Mouse (Mus musculus) liver, embryonic 18 days (tissue): ENCODE measurements around the gene Klhl6. TPM values are rescaled to one million over a fixed set of nuclear protein-coding genes. Genes with fewer than 3 reads are reported as not detected.

Experiments used
- polyA plus RNA-seq: library from polyadenylated mRNA; depleted of rRNA; stranded (reverse); fragments of >200 nt; gene quantifications from 2 replicates; pipeline ENCODE4 v1.2.3, GENCODE M21; 2012; rRNA removed

The Klhl6 gene
- polyA plus RNA-seq = 10.0 and 10.8 TPM in 2 replicates

DNA sequence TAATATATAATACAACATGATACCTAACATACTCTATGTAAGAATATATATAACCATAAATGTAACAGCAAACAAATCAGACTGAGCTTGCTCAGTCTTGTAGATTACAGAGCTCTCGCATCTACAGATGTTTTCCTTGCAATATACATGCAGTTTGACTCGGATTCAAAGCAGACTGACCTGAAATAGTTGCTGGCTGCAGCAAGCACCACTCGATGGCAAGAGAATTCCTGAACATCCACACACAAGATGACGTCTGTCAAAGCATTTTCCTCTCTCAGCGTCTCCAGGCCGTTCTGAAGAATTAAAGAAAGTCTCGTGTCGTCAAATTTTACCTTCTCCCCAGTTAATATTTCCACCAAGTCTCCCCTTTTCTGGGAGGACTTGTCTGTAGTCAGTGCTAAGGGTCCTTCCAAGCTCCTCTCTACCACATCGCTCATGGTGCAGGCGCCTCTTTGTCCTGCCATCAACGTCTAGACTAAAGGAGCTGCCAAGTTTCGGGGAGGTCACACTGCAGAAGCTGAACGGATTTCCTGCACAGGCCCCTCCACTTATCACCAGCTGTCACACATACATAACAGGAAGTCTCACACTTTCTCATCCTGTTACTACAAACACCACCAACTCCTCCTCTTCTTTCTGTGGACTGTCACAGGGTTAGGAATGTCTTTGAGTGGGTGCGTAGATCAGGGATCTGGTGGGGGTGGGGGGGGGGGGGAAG is at the start of gene Klhl6:
Klhl6 (minus strand) TSS at position 501 of the 721 bp plus-strand sequence.

Other genes with a start within 250 kb of the Klhl6 start
- gene B3gnt5, start 222.8 kb downstream of the Klhl6 start, polyA plus RNA-seq = 0.20 and 0.26 TPM in 2 replicates
- 5.0 and 5.8 TPM in 2 replicates for gene Klhl24, start 114.5 kb upstream of the Klhl6 start, polyA plus RNA-seq
- gene Yeats2, start 158.0 kb upstream of the Klhl6 start, polyA plus RNA-seq = 7.5 and 8.6 TPM in 2 replicates